Mouse (Mus musculus): ENCODE measurements around the gene D930048N14Rik. TPM values are rescaled to one million over a fixed set of nuclear protein-coding genes. Genes with fewer than 3 reads are reported as not detected.

The D930048N14Rik gene
- total and polyA plus RNA-seq, 3 experiments: 0.39 to 2.1 TPM; not detected in 1

GRCm38 (mm10) chr11:51650691-51651515, at the start of gene D930048N14Rik, which contains the start of gene N4bp3 (continued):
- TF ChIP-seq SIN3A (IDR thresholded peaks at IDR 0.05; ENCODE audit: low read length): peak; percentile 54; the same call in 1 of the 2 replicates

DNA sequence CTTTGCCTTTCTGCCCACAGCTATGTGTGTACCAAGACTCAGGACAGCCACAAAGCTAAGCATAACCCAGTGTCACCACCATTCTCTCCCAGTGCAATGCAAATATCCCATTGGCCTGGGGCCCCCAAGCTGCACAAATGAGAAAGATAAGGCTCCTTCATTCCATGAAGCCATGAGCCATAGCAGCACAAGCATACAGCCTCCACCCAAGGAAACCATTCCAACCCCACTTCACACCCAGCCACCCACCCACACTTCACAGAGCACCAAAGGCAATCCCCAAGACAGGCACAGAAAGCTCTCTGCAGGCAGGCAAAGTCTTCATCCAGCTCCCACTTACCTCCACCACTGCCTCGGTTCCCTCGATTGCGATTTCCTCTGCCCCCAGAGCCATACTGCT, 48.5 kb upstream of the D930048N14Rik start:
- Histone ChIP-seq H3K9ac (ENCODE audit: control insufficient read depth, low read depth, low read length, poor library complexity, severe bottlenecking) (no peak overlapping the region), H3K4me3 (ENCODE audit: control insufficient read depth in 1 of 2, insufficient read depth in 1 of 2, low read depth in 2 of 2, low read length in 2 of 2) (no peak overlapping the region), H3K36me3 (ENCODE audit: control insufficient read depth in 1 of 2, insufficient read depth in 2 of 2, low read length in 2 of 2) (peaks cover 40 to 53% of the 10 kb centered on the region in 2 experiments), H3K9me3 (replicated peaks; ENCODE audit: insufficient read depth, low read length) (no peaks in the 10 kb centered on the region), H3K27ac (ENCODE audit: control insufficient read depth, low read depth, low read length) (no peak overlapping the region), H3K79me2 (ENCODE audit: control insufficient read depth, insufficient read depth, low read length, poor library complexity) (peaks cover 48% of the 10 kb centered on the region), H3K27me3 (ENCODE audit: control insufficient read depth in 1 of 2, insufficient read depth in 2 of 2, low read length in 2 of 2) (no peaks in the 10 kb centered on the region), H3K4me1 (ENCODE audit: control insufficient read depth in 1 of 2, insufficient read depth in 2 of 2, low read length in 2 of 2) (peaks cover 0 to 19% of the 10 kb centered on the region in 2 experiments; a peak in 3 of 4 replicates)
- DNase-seq (ENCODE audit: low read depth, low spot score): no peak
- TF ChIP-seq POLR2AphosphoS2 (IDR thresholded peaks at IDR 0.05; ENCODE audit: low read length): peak; percentile 67; the same call in 1 of the 2 replicates
- TF ChIP-seq POLR2A (IDR thresholded peaks at IDR 0.05; ENCODE audit: control insufficient read depth in 1 of 2, insufficient read depth in 1 of 2, low read depth in 1 of 2, low read length in 2 of 2, poor library complexity in 1 of 2): peak in 1 of 2 experiments; percentile 42; a peak in 2 of 4 replicates
- TF ChIP-seq KAT2A (conservative IDR thresholded peaks at IDR 0.05; ENCODE audit: low read depth, low read length): no peak

DNA sequence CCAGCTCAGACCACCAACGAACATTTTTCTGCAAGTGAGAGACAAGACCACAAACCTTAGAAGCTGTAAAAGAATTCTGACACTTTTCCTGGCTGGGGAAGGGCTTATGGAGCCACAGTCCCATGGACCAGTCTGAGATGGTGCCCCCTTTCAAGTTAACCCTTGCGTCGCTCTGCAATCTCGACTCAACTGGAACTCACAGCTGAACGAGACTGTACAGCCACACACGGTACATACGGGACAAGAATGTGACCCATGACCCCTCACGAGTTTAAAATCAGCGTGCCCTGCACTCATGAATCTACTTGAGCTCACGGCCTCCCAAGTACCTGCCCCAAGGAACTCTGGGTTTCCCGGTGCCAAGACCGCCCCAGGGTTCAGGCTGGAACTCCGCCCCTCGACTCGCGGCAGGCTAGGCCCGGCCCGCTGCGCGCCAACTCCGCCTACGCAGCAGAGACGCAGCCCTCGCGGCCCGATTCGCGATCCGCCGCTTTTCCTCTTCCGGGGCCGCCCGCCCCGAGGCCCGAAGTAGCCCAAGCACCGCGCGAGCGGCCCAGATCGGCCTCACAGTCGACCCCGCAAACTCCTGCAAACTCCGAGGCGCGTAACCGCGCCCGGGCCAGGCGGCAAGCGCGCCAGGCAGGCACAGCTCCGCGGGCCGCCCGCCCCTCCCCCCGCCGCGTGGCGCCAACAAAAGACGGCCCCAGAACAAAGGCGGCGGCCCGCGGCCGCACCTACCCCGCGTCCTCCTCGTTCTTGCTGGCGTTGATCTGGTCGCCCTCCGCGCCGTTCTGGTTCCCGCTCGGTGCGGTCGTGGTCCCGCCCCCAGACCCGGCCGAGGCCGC, 44.9 kb upstream of the D930048N14Rik start:
- peak; percentile 89 for DNase-seq (ENCODE audit: low read depth, low spot score)
- Histone ChIP-seq H3K27me3 (ENCODE audit: control insufficient read depth in 1 of 2, insufficient read depth in 2 of 2, low read length in 2 of 2) (no peaks in the 10 kb centered on the region), H3K4me1 (ENCODE audit: control insufficient read depth in 1 of 2, insufficient read depth in 2 of 2, low read length in 2 of 2) (peaks cover 5 to 30% of the 10 kb centered on the region in 2 experiments), H3K27ac (ENCODE audit: control insufficient read depth, low read depth, low read length) (peak overlapping the region; percentile 87), H3K9me3 (replicated peaks; ENCODE audit: insufficient read depth, low read length) (no peaks in the 10 kb centered on the region), H3K4me3 (ENCODE audit: control insufficient read depth in 1 of 2, insufficient read depth in 1 of 2, low read depth in 2 of 2, low read length in 2 of 2) (peak overlapping the region; percentile 77 to 88), H3K79me2 (ENCODE audit: control insufficient read depth, insufficient read depth, low read length, poor library complexity) (peaks cover 49% of the 10 kb centered on the region), H3K36me3 (ENCODE audit: control insufficient read depth in 1 of 2, insufficient read depth in 2 of 2, low read length in 2 of 2) (peaks cover 29 to 60% of the 10 kb centered on the region in 2 experiments), H3K9ac (ENCODE audit: control insufficient read depth, low read depth, low read length, poor library complexity, severe bottlenecking) (peak overlapping the region; percentile 94)
- 0 out of 2 replicates have a peak, but pooled peaks have one; percentile 56 for TF ChIP-seq POLR2AphosphoS2 (IDR thresholded peaks at IDR 0.05; ENCODE audit: low read length)
- TF ChIP-seq CHD1 (IDR thresholded peaks at IDR 0.05; ENCODE audit: low read depth, low read length): peak; percentile 96
- TF ChIP-seq ZMIZ1 (IDR thresholded peaks at IDR 0.05; ENCODE audit: low read depth, low read length): peak; percentile 18; the same call in 1 of the 2 replicates
- peak in 1 of 2 experiments; percentile 21; a peak in 1 of 4 replicates for TF ChIP-seq POLR2A (IDR thresholded peaks at IDR 0.05; ENCODE audit: control insufficient read depth in 1 of 2, insufficient read depth in 1 of 2, low read depth in 1 of 2, low read length in 2 of 2, poor library complexity in 1 of 2)
- TF ChIP-seq UBTF (IDR thresholded peaks at IDR 0.05; ENCODE audit: borderline replicate concordance, insufficient read depth, low read depth, low read length): 0 out of 2 replicates have a peak, but pooled peaks have one; percentile 51
- TF ChIP-seq MXI1 (IDR thresholded peaks at IDR 0.05; ENCODE audit: low read depth, low read length): peak; percentile 81
- no peak for TF ChIP-seq MYC (IDR thresholded peaks at IDR 0.05; ENCODE audit: low read depth, low read length)
- TF ChIP-seq TBP (IDR thresholded peaks at IDR 0.05; ENCODE audit: low read depth, low read length): peak; percentile 11; the same call in 1 of the 2 replicates
- peak; percentile 68 for TF ChIP-seq HCFC1 (IDR thresholded peaks at IDR 0.05; ENCODE audit: low read depth, low read length)
- peak; percentile 42; the same call in 1 of the 2 replicates for TF ChIP-seq TCF12 (IDR thresholded peaks at IDR 0.05; ENCODE audit: low read depth, low read length)
- TF ChIP-seq ELF1 (IDR thresholded peaks at IDR 0.05; ENCODE audit: low read depth, low read length): peak; percentile 61
- peak; percentile 73 for TF ChIP-seq SIN3A (IDR thresholded peaks at IDR 0.05; ENCODE audit: low read length)
- TF ChIP-seq NRF1 (IDR thresholded peaks at IDR 0.05; ENCODE audit: insufficient read depth, low read depth, low read length, poor library complexity, severe bottlenecking): peak; percentile 69
- TF ChIP-seq MYB (IDR thresholded peaks at IDR 0.05; ENCODE audit: low read depth, low read length): no peak
- TF ChIP-seq BHLHE40 (IDR thresholded peaks at IDR 0.05; ENCODE audit: borderline replicate concordance, low read depth, low read length): no peak
- peak; percentile 69; the same call in 1 of the 2 replicates for TF ChIP-seq E2F4 (IDR thresholded peaks at IDR 0.05; ENCODE audit: borderline replicate concordance, low read depth, low read length)
- no peak; the same call in 1 of the 2 replicates for TF ChIP-seq NELFE (IDR thresholded peaks at IDR 0.05; ENCODE audit: low read depth, low read length)
- TF ChIP-seq KAT2A (conservative IDR thresholded peaks at IDR 0.05; ENCODE audit: low read depth, low read length): peak; percentile 14; the same call in 1 of the 2 replicates
- no peak; a peak in 1 of 4 replicates for TF ChIP-seq EP300 (IDR thresholded peaks at IDR 0.05; ENCODE audit: low read depth in 1 of 2, low read length in 2 of 2)
